ENCODE assay signal across 8 mouse cellular contexts in genomic region chr4:49844828-49845611, GRCm38 (mm10). TPM values are rescaled to one million over a fixed set of nuclear protein-coding genes. Genes with fewer than 3 reads are reported as not detected.
DNase-seq lines count a peak whose midpoint lies in the region; ATAC-seq and TF ChIP-seq lines count a peak whose summit lies in the region.

No protein-coding gene starts in this region.

- peak overlapping the region; percentile 0; the same call in 1 of the 2 replicates for H3K9ac ChIP-seq in kidney, embryonic 14.5 days (ENCODE audit: low read depth, low read length)
- peak overlapping the region; percentile 67 for H3K9ac ChIP-seq in midbrain, postnatal 0 days (replicated peaks; ENCODE audit: low read length, poor library complexity, severe bottlenecking)

- ATAC-seq in kidney, embryonic 14.5 days (ENCODE audit: low FRiP score, low TSS enrichment), result peak; percentile 64
- ATAC-seq in midbrain, postnatal 0 days (ENCODE audit: low FRiP score), result peak; percentile 52

- peaks cover 38% of the 10 kb centered on the region for H3K27me3 ChIP-seq in kidney, embryonic 14.5 days (ENCODE audit: control insufficient read depth, insufficient read depth, low read length)
- no peaks in the 10 kb centered on the region for H3K27me3 ChIP-seq in midbrain, postnatal 0 days (ENCODE audit: insufficient read depth, low read length)

- H3K27ac ChIP-seq in kidney, embryonic 14.5 days (ENCODE audit: low read depth, low read length), result no peak overlapping the region
- H3K27ac ChIP-seq in cortical plate, adult 2 months (ENCODE audit: insufficient read depth, low read length), result no peak overlapping the region
- H3K27ac ChIP-seq in midbrain, postnatal 0 days (ENCODE audit: low read depth, low read length), result peak overlapping the region; percentile 75

- TF ChIP-seq POLR2A in cortical plate, adult 2 months (IDR thresholded peaks at IDR 0.05; ENCODE audit: extremely low read depth, insufficient read depth, low read length), result no peak

- no peaks in the 10 kb centered on the region for H3K9me3 ChIP-seq in kidney, embryonic 14.5 days (ENCODE audit: control insufficient read depth, low read length)
- H3K9me3 ChIP-seq in midbrain, postnatal 0 days (ENCODE audit: low read length), result no peaks in the 10 kb centered on the region

- DNase-seq in kidney, adult 8-10 months, result no peak
- DNase-seq in frontal cortex, postnatal 36 days (ENCODE audit: low spot score in 2 of 2), result peak; percentile 3 to 15
- peak; percentile 40 to 41 for DNase-seq in layer of hippocampus, postnatal 36 days
- peak; percentile 24 for DNase-seq in midbrain, postnatal 0 days (ENCODE audit: low spot score)
- DNase-seq in spleen, adult 18-20 months, result no peak
- DNase-seq in T-cell, adult 2 months (ENCODE audit: low spot score), result no peak

- H3K36me3 ChIP-seq in kidney, embryonic 14.5 days (ENCODE audit: control insufficient read depth, insufficient read depth, low read length), result no peaks in the 10 kb centered on the region
- no peaks in the 10 kb centered on the region for H3K36me3 ChIP-seq in midbrain, postnatal 0 days (ENCODE audit: insufficient read depth, low read length)

- no peak for TF ChIP-seq CTCF in cortical plate, adult 2 months (IDR thresholded peaks at IDR 0.05; ENCODE audit: extremely low read depth, insufficient read depth, low read length)
- TF ChIP-seq CTCF in midbrain, postnatal 0 days (IDR thresholded peaks at IDR 0.05), result no peak

- H3K4me2 ChIP-seq in kidney, embryonic 14.5 days (replicated peaks; ENCODE audit: low read depth, low read length), result peak overlapping the region; percentile 96
- peak overlapping the region; percentile 53 for H3K4me2 ChIP-seq in midbrain, postnatal 0 days (ENCODE audit: low read depth, low read length, poor library complexity, severe bottlenecking)

- peaks cover 3% of the 10 kb centered on the region; the same call in 1 of the 2 replicates for H3K4me1 ChIP-seq in kidney, embryonic 14.5 days (ENCODE audit: control insufficient read depth, insufficient read depth, low read length)
- H3K4me1 ChIP-seq in cortical plate, adult 2 months (ENCODE audit: control insufficient read depth, insufficient read depth, low read length), result no peaks in the 10 kb centered on the region
- 0 out of 2 replicates have a peak, but pooled peaks cover 5% of the 10 kb centered on the region for H3K4me1 ChIP-seq in midbrain, postnatal 0 days (ENCODE audit: insufficient read depth, low read length)

- under 1% methylated on average over 62 of the region's 63 CpGs for WGBS in kidney, embryonic 14.5 days
- WGBS in midbrain, postnatal 0 days, result under 1% methylated on average over 57 of the region's 63 CpGs

- peak overlapping the region; percentile 57 for H3K4me3 ChIP-seq in kidney, embryonic 14.5 days (ENCODE audit: low read length)
- H3K4me3 ChIP-seq in cortical plate, adult 2 months (ENCODE audit: insufficient read depth, low read length), result peak overlapping the region; percentile 60
- peak overlapping the region; percentile 83 for H3K4me3 ChIP-seq in midbrain, postnatal 0 days (ENCODE audit: low read depth, low read length)

RNA-seq across cellular contexts. Expression of gene Grin3a, which starts 0.5 kb away (rescaled TPM):
- 0.66 and 0.79 TPM in 2 replicates for polyA plus RNA-seq in kidney, embryonic 14.5 days (2014; fragmentation: Nextera tagmentation; extraction: Ambion mirVana)
- 9.3 and 9.6 TPM in 2 replicates for polyA plus RNA-seq in cortical plate, adult 2 months (2012; rRNA removed)
- 10 to 100 TPM; 33.3 to 35.4 TPM for total RNA-seq in layer of hippocampus, postnatal 36 days (2021)
- total RNA-seq in midbrain, postnatal 0 days (2014; rRNA removed), result 131 and 138 TPM in 2 replicates
- polyA plus RNA-seq in midbrain, postnatal 0 days (2015; fragmentation: Nextera tagmentation; extraction: Ambion mirVana), result 35.5 and 40.4 TPM in 2 replicates

Comparison
In these comparisons a context has a peak if more than half of its experiments do, and no peak if none do; other contexts are left out.
1. DNase-seq: peak in frontal cortex, postnatal 36 days (2 of 2), layer of hippocampus, postnatal 36 days (2 of 2) and midbrain, postnatal 0 days (single experiment); none in kidney, adult 8-10 months (0 of 2), spleen, adult 18-20 months (0 of 2) and T-cell, adult 2 months (single experiment).
2. Peak in every context shown above with its lines, with median percentiles within 50 percentile points of each other: H3K4me3 ChIP-seq.